Mouse (Mus musculus) Patski (cell line): ENCODE measurements around the gene Olfr658. TPM values are rescaled to one million over a fixed set of nuclear protein-coding genes. Genes with fewer than 3 reads are reported as not detected.

Source experiments
- ATAC-seq: fragments of 100-300 bp; one replicate; pipeline ENCODE4 v1.8.0; 2021
- CTCF ChIA-PET: fragments of 350-600 bp; sonication (Branson Sonifier 250); formaldehyde crosslinking; loops from one replicate; lab custom pipeline; 2022; ENCODE audit warnings: inconsistent platforms; lab: Charles Lee
- POLR2A ChIA-PET: fragments of 350-600 bp; sonication (Branson Sonifier 250); formaldehyde crosslinking; loops from one replicate; lab custom pipeline; 2022; ENCODE audit warnings: antibody characterized with exemption, inconsistent platforms; lab: Charles Lee
- DNase-seq: peaks from one replicate; pipeline ENCODE4 v3.0.0-alpha.2; 2011; ENCODE audit warnings: low read depth, low spot score
- H3K27me3 ChIP-seq: fragments of 371-371 bp; one replicate; pipeline ENCODE4 v1.5.1; 2021
- CTCF ChIP-seq: fragments of 100-300 bp; IDR thresholded peaks from one replicate; pipeline ENCODE4 v1.5.1; 2021
- in situ Hi-C: fragments of 300-500 bp; cut with MboI; formaldehyde crosslinking; loops from 3 replicates; pipeline ENCODE4 v1.11.1; 2018; ENCODE audit warnings: low pct_unique_long_range_greater_than_20kb, mixed read lengths
- polyA plus RNA-seq: library from polyadenylated mRNA; unstranded; gene quantifications from one replicate; pipeline ENCODE4 v1.2.3, GENCODE M21; 2021

The Olfr658 gene
- polyA plus RNA-seq, result not detected

- H3K27me3 ChIP-seq, result no peaks in the 10 kb centered on the region
- ChIA-PET CTCF (no interaction called here), POLR2A (no interaction called here)
- in situ Hi-C loops, result no loop called here
- no peak for ATAC-seq
- TF ChIP-seq CTCF, result no peak
- no peak for DNase-seq
Measured at GRCm38 (mm10) chr7:104646841-104647482, at the start of gene Olfr658. Olfr658 (minus strand) TSS chr7:104647305.

- in situ Hi-C loops, result no loop called here
- TF ChIP-seq CTCF, result no peak
- POLR2A ChIA-PET, result no interaction called here
- CTCF ChIA-PET, result no interaction called here
- DNase-seq (no peak), ATAC-seq (no peak)
- no peaks in the 10 kb centered on the region for H3K27me3 ChIP-seq
Measured at GRCm38 (mm10) chr7:104686201-104686600, 39.1 kb upstream of the Olfr658 start, which contains the start of gene Olfr661. Olfr661 (plus strand) TSS chr7:104686501.

- POLR2A ChIA-PET, result no interaction called here
- TF ChIP-seq CTCF, result no peak
- in situ Hi-C loops, result no loop called here
- DNase-seq, result no peak
- no peaks in the 10 kb centered on the region for H3K27me3 ChIP-seq
- CTCF ChIA-PET, result no interaction called here
- ATAC-seq, result no peak
Measured at GRCm38 (mm10) chr7:104666453-104666852, 19.3 kb upstream of the Olfr658 start, which contains the start of gene Olfr659. Olfr659 (plus strand) TSS chr7:104666753.

- in situ Hi-C loops, result no loop called here
- POLR2A ChIA-PET, result no interaction called here
- no peak for TF ChIP-seq CTCF
- ATAC-seq (no peak), DNase-seq (no peak)
- CTCF ChIA-PET, result no interaction called here
- H3K27me3 ChIP-seq, result no peaks in the 10 kb centered on the region
Measured at GRCm38 (mm10) chr7:104624494-104624893, 22.6 kb downstream of the Olfr658 start, which contains the start of gene Olfr657. Olfr657 (plus strand) TSS chr7:104624794.

- POLR2A ChIA-PET, result no interaction called here
- TF ChIP-seq CTCF, result no peak
Measured at GRCm38 (mm10) chr7:104613655-104614054, 33.5 kb downstream of the Olfr658 start, which contains the start of gene Olfr656. Olfr656 (plus strand) TSS chr7:104613955.

GRCm38 (mm10) chr7:104604727-104605126 lies 42.4 kb downstream of the Olfr658 start:
- no peak for ATAC-seq
- POLR2A ChIA-PET, result no interaction called here
- CTCF ChIA-PET, result no interaction called here
- no peaks in the 10 kb centered on the region for H3K27me3 ChIP-seq
- in situ Hi-C loops, result loop anchor here (10.0 kb wide), 1 partner anchor 400 kb away; no protein-coding TSS in a partner anchor
- TF ChIP-seq CTCF, result no peak
- no peak for DNase-seq

More at GRCm38 (mm10) chr7:104613655-104614054, 33.5 kb downstream of the Olfr658 start, which contains the start of gene Olfr656:
- in situ Hi-C loops, result no loop called here
- no peaks in the 10 kb centered on the region for H3K27me3 ChIP-seq
- CTCF ChIA-PET, result no interaction called here
- no peak for ATAC-seq
- no peak for DNase-seq

- POLR2A ChIA-PET, result no interaction called here
- ATAC-seq (no peak), DNase-seq (no peak)
- no peaks in the 10 kb centered on the region for H3K27me3 ChIP-seq
- CTCF ChIA-PET, result no interaction called here
- peak; percentile 53 for TF ChIP-seq CTCF
- in situ Hi-C loops, result loop anchor here (10.0 kb wide), 1 partner anchor 398 kb away; no protein-coding TSS in a partner anchor
Measured at GRCm38 (mm10) chr7:104603173-104603572, 43.9 kb downstream of the Olfr658 start.

GRCm38 (mm10) chr7:104601679-104602078 lies 45.4 kb downstream of the Olfr658 start, which contains the start of gene Olfr655:
Olfr655 (minus strand) TSS chr7:104601779.
- DNase-seq, result no peak
- no peaks in the 10 kb centered on the region for H3K27me3 ChIP-seq
- ATAC-seq, result no peak
- TF ChIP-seq CTCF, result no peak
- POLR2A ChIA-PET, result no interaction called here
- in situ Hi-C loops, result loop anchor here (10.0 kb wide), 1 partner anchor 397 kb away; no protein-coding TSS in a partner anchor
- CTCF ChIA-PET, result no interaction called here

Other genes with a start within 250 kb of the Olfr658 start
- not detected for gene Trim30c, start 246.5 kb downstream of the Olfr658 start, polyA plus RNA-seq
- gene Trim30a, start 182.1 kb downstream of the Olfr658 start, polyA plus RNA-seq, result 0.67 TPM
- not detected for gene Trim30d, start 139.5 kb downstream of the Olfr658 start, polyA plus RNA-seq
- not detected for gene Olfr651, start 97.2 kb downstream of the Olfr658 start, polyA plus RNA-seq
- gene Olfr652, start 86.4 kb downstream of the Olfr658 start, polyA plus RNA-seq, result not detected
- gene Olfr653, start 70.0 kb downstream of the Olfr658 start, polyA plus RNA-seq, result not detected
- gene Olfr654, start 60.3 kb downstream of the Olfr658 start, polyA plus RNA-seq, result not detected
- 0.19 TPM for gene Olfr655, start 45.5 kb downstream of the Olfr658 start, polyA plus RNA-seq
- gene Olfr656, start 33.4 kb downstream of the Olfr658 start, polyA plus RNA-seq, result not detected
- gene Olfr657, start 22.5 kb downstream of the Olfr658 start, polyA plus RNA-seq, result not detected
- not detected for gene Olfr659, start 19.4 kb upstream of the Olfr658 start, polyA plus RNA-seq
- not detected for gene Olfr661, start 39.2 kb upstream of the Olfr658 start, polyA plus RNA-seq
- gene Usp17le, start 130.2 kb upstream of the Olfr658 start, polyA plus RNA-seq, result not detected
- not detected for gene Usp17lb, start 195.3 kb upstream of the Olfr658 start, polyA plus RNA-seq
- not detected for gene Usp17la, start 209.7 kb upstream of the Olfr658 start, polyA plus RNA-seq
- gene Olfr665, start 230.7 kb upstream of the Olfr658 start, polyA plus RNA-seq, result not detected
- gene Olfr666, start 248.6 kb upstream of the Olfr658 start, polyA plus RNA-seq, result not detected